Mouse (Mus musculus) adrenal gland, postnatal 14 days (tissue): Measurements from ENCODE around the gene Mcu. TPM values are rescaled to one million over a fixed set of nuclear protein-coding genes. Genes with fewer than 3 reads are reported as not detected.

Source experiments
- DNase-seq: peaks from one replicate; pipeline ENCODE4 v3.0.0; 2021; ENCODE audit warnings: mixed read lengths
- total RNA-seq: library from RNA; stranded (reverse); gene quantifications from 2 replicates; pipeline ENCODE4 v1.2.3, GENCODE M21; 2021

Gene Mcu
- total RNA-seq, 1 experiment from 2014 or later = 33.6 TPM

DNA sequence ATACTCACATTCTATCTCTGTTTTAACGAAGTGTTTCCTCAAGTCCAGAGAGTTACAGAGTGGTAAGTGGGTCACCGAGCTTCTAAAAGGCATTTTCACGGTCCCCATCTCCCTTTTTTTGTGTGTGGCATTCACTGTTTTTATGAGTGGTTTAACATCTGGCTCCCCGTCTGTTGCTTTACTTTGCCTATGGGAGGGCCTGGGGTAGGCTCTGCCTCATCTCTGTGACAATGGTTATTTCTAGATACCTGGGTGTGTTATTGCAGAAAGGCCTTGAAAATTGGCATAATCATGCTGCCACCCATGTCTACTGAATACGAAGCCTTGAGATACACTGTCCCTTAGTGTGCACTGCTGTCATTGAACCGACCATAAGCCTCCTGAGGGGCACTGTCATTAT lies 84.2 kb downstream of the Mcu start:
- DNase-seq = no peak

DNA sequence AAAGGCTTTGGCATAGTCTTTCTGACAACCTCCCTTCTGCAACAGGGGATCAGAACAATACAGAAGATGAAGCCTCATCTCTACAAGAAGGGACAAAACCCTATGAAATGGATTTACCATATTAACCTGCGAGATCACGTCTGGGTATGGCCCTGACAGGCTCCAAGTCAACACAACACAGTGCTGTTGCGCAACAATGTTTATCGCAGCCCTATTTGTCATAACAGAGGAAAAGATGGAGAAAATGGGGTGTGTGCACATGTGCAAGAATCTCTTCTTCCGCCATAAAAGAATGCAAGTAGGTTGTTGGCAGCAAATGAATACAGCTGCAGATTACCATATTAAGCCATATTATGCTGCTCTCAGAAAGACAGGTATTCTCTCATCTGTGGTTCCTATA lies 88.7 kb downstream of the Mcu start:
- no peak for DNase-seq

DNA sequence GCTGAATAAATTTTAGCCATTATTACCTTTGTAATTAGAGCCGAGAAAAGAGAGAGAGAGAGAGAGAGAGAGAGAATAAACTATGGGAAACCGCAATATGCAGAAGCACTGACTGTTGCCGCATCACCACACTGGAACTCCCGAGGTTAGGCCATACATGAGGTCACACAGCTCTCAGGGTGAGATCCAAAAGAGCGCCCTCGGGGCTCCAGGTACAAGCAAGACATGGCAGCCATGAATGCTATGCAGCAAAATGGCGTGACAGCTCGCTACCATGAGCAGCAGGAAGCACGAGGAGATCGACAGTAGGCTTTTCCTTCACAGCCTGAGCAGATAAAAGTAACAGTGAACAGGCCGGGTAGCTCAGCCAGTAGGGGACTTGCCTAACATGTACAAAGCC lies 89.2 kb downstream of the Mcu start:
- no peak for DNase-seq

DNA sequence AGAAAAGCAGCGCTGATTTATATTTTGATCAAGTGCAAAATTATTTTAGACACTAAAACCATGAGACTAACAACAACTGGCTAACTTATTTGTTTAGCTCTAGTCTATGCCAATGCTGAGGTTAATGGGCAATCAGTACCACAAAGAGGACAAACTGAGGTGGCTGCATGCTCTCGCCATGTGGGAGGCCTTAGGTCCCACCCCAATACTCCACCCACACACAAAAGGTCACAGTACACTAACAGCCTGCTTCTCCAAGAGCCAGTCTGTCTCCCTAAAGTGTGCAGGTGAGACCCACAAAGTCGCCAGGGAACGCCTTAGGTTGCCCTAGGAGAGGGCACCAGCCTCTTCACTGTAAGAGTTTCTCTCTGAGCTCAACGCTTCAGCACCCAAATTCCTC lies 91.8 kb downstream of the Mcu start:
- no peak for DNase-seq

DNA sequence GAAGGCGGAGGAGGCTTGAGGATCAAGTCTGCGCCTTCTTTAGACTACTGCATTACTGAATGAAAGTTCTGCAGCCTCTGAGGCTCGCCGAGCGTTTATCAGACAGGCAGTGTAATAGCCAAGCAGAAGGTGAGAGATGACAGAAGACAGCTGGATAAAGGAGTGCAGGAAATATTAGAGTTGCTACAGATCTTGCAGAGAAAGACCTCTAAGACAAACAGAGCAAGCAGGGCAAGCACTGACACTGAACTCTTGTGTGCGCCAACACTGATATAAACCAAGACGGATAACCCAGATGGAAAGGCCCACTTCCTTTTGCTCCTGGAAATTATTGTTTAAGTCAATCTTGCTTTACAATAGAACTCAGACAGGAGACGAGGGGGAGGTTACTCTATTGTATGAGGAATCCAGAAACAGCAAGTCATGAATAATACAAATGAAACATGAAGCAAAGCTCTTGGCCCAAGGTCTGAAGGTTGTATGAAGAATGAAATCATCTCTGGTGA lies 92.6 kb downstream of the Mcu start:
- no peak for DNase-seq

DNA sequence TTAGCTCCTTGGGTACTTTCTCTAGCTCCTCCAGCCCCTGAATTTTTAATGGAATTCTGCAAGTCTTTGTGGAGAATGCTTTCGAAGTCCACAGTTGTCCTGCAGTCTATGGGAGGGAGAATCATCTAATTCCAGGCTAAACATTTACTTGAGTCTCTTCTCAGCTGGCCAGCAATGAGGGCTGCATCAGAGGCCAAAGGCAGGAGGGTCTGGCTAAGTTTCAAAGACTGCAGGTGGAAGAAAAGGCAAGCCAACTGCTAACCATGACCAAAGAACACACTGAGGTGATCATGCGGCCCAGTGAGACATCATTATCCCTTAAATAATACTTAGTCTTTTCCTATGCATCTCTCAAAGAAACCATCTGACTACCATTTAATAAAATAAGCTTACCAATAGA lies 95.8 kb downstream of the Mcu start:
- DNase-seq = no peak

DNA sequence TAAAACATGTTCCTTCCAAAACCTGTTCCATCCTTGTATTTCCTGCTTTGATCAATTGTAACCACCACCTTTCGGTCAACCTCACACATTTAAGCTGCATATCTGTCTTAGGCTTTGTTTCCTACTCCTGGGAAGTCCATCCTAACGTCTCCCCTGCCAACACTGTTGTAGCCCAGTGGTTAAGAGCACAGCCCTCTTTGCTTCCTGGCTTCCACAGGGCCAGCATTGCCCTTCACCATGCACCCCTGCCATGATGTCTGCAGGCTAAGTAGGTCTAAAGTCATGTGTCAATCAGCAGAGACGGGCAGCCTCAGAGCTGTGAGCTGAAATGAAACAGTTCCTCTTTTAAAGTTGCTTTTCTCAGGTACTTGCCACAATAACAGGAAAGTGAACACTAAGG lies 97.1 kb downstream of the Mcu start:
- DNase-seq = no peak

DNA sequence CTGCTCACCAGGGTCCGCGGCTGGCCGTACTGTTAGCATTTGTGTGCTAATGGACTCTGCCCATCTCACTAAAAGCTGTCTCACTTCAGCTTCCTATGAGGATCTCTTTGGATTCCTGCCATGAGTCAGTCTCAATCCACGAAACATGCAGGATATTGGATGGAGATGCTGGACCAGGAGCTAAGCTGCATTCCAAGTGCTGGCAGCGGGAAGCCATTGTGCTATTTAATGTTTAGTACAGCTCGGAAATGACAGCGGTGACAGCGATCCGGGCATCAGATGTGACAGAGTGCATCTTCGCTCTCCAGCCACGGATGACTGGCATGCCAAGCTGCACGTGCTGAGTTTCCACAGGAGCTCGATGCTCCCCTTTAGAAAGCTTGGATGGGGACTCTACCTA lies 99.3 kb downstream of the Mcu start:
- no peak for DNase-seq

DNA sequence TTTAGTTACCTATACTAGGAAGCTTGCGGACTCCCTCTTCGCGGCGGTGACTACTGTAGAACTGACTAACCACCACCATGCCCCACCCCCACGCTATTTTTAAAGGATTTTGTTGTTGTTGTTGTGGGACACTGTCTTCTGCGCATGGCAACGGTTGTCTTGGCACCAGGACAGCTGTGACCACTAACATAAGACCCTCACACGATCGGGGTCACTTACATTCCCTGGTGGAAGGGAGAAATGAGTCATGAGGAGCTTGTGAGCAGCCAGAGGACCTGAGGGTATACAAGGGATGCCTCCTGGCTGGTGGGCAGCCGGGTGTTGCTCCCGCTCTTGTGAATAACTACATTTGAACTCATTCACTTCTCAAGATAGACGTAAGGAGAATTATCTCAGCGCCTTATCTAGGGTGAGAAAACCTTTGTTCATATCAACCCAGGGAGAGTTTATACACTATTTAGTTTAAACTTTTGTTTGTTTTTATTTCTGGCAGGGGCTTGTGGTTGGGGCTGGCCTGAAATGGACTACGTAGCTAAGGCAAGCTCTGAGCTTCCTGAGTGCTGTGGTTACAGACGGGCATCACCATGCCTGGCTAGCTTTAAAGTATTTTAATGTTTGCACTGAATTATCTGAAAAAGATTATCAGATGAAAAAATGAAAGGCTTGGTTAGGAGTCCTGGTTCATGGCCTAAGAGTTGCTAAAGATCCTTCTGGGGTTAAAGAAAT lies 101.6 kb downstream of the Mcu start:
- no peak for DNase-seq

DNA sequence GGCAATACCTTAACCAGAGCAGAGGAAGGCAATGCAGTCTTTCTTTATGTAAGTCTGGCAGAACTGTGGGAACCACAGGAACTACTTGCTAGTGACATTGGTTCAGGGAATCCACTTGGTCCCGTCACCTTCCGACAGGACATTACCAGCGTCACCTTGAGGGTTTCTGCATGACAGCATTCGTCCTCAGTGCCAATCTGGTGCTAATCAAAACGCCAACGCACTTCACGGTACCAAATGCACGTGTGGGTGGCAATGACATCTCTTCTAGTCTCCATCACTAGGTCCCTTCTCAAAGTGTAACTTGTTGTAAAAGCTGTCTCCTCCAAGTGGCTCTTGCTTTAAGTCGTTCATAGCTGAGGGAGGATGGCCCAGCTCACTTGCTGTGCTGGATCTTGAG lies 104.3 kb downstream of the Mcu start:
- DNase-seq = no peak

DNA sequence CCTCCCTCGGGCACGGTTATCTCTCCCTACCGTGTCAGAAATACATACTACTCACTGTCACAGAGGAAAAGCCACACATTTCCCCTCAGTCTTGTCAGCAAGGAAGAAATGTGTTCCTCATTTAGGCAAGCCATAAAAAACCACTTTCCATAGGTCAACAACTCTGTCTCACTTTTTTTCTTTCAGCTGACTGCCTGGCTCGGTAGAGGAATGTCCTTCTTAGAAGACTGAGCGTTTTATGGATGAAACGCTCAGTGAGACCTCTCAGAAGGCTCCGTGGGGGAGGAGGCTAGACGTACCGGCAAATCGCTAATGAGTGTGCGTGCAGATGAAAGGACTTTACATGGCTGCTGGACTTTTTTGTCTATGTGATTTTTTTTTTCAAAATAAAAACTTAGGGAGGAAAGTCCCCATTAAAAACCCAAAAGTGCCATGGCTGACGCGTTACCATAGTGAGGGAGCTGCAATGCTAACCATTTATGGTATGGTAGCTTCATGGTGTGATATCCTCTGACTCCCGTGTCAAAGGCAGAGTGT lies 105.0 kb downstream of the Mcu start:
- no peak for DNase-seq

DNA sequence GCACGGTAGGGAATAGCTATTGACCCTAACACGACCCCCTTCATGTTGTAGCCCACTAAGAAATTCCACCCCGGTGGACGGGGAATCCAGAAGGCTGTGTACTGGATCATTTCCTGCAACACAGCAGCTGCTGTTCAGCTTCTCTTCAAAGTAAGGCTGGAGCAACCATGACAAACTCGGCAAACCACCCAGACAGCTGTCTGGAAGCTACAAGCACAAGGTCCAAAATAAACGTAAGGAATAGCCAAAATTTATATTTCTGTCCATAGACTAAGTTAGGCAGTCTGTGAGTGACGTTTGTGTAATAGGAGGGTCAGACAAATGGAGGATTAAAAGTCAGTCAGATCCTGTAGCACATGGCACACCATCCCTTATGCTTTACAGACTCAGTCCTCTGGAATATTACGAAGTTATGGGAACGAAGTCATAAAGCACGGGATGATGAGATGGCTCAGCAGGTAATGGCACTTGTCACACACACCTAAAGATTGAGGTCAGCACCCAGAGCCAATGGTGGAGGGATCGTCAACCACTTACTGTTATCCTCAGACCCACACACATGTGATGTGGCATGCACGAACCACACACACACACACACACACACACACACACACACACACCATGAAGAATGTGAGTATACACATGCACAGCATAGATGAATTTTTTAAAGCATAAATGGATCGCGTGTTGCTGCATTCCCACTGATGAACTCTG lies 105.6 kb downstream of the Mcu start:
- no peak for DNase-seq

DNA sequence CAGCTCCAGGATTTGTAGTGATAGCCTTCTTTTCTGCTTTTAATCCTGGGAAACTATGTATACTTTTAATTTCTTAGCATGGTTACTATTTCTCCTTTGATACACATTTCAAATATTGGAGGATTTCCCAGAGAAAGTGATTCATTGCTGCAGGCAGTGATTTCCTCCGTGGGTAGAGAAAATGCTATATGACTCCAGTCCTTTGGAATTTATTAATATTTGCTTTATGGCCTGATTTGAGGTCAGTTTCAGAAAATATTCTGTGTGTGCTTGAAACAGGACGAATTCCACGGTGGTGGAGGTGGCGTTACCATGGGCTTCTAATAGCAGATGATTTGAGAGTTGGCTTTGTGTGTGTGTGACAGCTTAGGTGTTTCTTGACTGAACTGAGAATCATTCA lies 107.3 kb downstream of the Mcu start:
- no peak for DNase-seq

DNA sequence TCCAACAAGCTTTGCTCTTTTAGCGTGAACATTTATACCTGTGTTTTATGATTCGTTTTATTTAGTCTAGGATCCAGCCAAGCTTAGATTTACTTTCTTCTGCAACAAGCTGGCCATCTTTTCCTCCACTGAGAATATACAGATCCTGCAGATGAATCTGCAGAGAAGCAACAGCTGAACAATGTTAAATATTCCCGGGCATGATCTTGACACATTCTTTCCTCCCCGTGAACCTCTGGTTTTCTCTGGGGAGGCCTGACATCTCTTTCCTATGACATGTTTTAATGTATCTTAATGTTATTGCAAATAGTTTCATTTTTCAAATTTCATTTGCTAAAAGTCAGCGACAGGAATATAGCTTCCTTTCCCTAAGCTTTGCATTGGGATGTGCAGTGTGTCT lies 109.8 kb downstream of the Mcu start:
- DNase-seq = no peak

DNA sequence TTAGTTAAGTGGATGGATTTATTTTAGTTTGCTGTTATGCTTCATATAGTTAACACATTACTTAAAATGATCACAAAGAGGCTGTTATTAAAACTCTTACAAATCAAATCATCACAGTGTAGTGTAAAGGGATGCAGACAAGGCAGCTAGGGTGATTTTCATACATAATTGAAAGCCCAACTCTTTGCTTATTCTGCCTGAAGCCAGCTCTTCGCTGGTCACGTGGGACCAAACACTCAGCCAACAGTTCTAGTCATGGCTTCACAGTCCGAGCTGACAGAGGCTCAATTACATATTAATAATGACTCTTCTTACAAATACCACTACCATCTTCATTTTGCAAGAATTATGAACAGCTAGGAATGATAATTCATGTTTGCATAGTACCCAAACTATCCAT lies 112.2 kb downstream of the Mcu start:
- DNase-seq = no peak

DNA sequence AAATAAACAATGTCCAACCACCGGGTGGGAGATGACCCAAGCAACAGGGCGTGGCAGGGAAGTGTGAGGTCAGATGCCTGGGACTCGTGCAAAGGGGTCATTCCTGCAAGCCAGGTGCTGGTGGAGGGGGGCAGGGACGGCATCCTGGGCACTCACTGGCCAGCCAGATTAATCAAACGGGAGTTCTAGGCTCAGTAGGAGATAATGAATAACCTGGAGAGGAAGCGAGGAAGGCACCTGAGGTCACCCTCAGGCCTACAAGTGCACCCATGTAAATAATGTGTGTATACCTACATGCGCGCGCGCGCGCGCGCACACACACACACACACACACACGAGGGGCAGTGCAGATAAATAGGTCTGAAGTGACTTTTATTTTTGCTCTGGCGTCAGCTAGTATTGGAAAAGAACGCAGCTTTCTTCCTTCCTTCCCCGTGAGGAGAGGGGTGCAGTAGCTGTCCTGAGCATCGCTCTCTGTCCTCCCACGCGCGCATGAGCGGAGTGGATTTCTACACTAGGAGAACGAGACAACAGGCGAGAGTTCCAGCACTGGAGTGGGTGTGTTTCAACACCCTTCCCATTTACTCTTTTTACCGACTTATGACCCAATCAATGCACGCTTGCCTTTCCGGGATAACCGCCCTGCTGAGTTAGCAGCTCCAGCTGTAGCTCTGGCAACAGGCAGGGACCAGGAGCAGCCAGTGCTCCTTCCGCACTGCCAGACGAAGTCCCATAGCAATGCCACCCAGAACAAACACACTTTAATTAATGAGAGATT lies 112.9 kb downstream of the Mcu start:
- DNase-seq = peak; percentile 33

DNA sequence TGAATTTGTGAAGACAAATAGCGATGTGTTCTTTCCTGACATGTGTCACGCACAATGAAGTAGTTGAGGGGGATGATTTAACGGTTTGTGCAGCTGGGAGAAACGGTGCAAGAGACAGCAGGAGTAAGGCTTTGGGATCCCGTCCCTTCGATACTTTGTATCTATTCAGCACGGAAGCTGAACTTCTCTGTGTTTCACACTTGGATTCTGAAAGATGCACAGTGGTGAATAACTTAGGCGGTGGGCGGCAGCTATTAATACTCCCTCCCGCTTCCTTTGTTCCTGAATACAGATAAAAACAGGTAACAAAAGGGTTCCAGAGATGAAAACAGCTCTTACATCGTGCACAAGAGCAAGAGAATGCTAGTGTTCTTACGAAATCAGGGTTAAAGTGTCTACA lies 114.1 kb downstream of the Mcu start:
- no peak for DNase-seq

DNA sequence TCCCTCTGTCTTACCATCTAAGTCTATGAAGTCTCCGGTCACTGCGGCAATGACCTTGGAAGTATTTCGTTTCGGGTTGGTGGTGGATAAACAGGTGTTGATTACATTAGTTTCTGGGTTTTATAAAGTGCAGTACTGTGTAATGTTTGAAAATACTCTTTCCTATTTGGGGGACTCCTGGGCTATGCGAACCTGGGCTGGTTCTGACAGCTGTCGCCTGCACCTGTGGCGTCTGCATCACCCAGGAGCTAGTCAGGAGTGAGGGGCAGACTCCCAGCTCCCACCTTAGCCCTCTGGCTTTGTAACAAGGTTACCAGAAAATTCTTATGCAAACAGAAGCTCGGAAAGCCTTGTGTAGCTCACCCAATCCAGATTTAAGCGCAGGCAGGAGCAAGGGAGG lies 114.7 kb downstream of the Mcu start:
- no peak for DNase-seq

DNA sequence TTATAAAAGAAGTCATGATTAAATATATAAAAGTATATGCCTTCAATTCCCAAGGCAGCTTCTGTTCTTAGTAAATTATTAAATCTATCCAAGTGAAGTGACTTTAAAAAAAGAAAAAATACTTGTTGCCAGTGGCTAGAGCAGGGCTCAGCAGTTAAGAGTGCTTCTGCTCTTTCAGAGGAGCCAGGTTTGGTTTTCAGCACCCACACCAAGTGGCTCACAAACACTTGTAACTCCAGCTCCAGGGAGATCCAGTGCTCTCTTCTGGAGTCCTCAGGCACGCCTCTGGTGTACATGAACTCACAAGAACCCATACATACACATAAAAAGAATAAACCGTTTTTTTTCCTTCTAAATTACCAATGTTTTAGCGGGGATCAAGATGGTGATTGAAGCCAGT lies 116.3 kb downstream of the Mcu start:
- DNase-seq = no peak

DNA sequence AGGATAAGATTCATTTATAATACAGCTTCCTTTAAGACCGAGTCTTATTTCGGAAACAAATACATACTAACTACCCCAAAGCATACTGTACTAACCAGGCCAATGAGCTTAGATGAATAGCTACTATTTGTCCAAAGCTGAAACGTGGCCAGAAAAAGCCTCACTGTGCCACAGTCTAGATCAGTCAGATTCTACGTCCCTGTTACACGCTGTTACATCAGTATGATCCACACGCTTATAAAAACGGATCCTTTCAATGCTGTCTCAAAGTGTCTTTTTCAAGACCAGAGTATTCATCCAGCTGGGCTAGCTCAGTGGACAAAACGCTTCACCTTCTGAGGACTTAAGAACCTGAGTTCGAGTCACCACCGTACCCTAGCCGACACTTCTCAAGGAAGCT lies 119.5 kb downstream of the Mcu start:
- no peak for DNase-seq

DNA sequence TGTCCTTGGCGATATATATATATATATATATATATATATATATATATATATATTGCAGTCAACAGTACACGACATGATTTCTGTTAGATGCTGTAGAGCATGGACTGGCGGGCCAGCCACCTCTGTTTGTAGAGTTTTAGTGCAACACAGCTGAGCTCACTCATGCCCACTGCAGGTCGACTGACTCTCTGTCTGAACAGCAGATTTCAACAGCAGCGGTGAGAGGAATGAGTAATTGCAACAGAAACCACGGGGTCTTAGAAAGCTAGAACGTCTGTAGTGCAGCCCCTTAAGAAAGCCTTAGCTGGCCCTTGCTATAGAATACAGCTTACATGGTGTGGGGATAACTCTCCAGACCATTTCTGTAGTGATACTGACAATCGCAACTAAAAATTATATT lies 121.6 kb downstream of the Mcu start:
- DNase-seq = no peak

DNA sequence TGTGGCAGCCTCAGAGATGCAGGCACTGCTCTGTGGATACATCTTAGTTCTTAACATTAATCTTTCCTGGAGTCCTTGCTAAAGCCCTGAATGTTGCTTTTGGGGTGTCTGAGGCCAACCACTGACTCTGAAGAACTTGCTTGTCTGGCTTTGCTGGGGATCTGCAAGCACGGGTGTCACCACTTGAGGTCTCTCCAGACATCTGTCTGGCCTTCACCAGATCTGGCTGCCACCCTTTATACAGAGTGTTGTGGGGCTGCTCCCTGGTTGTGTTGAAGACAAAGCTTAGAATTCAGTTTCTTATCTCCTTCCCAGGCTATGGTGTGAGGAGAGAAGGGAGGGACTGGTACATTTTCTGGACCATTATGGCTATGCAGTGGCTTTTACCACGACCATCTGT lies 122.4 kb downstream of the Mcu start:
- DNase-seq = peak; percentile 48

DNA sequence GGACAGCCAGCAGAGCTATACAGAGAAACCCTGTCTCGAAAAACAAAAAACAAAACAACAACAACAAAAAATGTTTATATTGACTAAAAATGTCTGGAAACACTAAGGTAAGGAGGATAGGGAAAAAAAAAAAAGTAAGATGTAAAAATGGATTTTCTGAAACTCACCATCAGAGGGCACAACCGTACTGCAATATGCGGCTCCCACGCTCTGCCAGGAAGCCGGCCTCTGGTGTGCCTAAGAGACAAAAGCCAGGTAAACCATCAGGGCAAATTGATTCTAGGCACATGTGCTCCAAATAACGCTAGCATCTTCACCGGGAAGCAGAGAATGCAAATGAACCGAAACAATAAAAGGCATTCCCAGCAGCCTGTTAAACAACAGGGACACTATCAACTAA lies 125.6 kb downstream of the Mcu start:
- peak; percentile 29 for DNase-seq
